Mouse (Mus musculus): Measurements from ENCODE around the gene Tsr1.

Gene Tsr1

DNA sequence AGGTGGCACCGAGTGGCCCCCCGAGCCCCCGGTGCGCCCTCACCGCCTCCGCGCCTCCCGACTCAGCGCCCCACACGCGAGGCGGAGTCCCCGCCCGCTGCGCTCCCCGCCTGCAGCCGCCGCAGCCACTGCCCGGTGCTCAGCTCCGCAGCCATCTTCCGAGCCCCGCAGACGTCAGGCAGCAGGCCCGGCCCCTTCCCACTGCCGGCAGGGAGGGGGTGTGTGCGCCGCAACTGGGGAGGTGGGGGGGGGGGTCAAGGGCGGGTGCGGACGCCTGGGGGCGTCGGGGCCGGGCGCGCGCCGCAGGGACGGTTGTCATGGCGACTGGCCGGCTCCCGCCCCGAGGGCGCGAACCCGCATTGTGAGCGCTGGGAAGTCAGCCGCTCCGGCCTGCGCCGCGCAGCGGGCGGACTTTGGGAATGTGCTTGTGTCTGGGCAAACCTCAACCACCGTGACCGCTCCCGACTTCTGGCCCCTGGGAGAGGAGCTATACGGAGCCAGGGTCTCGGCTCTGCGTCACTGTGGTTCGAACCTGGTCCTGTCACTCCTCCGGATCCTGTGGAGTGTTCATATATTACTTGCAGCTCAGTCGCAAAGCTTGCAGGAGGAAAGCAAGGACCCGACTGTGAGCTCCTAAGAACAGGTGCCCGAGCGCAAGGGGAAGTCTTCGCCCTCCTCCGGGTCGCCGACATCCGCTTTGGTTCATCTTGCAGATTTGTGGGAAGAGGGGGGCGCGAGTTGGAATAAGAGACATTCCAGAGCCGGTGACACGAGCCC lies 782 bp upstream of the Tsr1 start, which contains the start of gene Sgsm2:
Gene Sgsm2, minus strand, starts transcription at position 160 of the 777 bp plus-strand sequence.
- peak; percentile 35 to 41 for DNase-seq (ENCODE audit: low spot score in 2 of 2)

DNA sequence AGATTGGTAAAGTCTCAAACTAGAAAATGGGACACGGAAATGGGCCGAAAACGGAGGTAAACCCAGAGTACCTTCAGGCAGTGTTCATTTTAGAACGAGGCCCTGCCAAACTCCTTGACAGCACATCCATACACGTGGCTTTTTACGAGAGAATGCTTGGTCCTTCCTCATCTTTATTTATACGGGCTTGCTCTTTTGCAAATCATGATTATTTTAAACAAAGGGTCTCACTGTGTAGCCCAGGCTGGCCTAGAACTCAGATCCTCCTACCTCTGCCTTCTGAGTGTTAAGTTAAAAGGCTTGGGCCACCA lies 601 bp downstream of the Tsr1 start:
- no peak for DNase-seq (ENCODE audit: low spot score in 2 of 2)

DNA sequence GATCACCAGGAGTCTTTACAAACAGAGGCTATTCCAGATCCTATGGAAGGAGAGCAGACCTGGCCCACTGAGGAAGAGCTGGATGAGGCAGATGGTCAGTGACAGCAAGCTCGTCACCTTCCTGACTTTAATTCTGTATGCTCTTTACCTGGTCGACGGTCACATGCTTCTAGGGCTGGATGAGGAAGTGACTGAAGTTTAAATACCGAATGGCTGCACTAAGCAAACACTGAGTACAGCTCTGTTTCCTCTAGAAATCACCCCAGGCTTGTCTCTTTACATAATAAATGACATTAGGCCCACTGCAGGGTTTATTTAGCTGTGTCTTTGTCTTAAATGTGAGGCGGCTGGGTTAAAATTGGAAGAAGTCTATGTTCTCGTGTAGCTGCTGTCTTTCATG lies 3.7 kb downstream of the Tsr1 start:
- DNase-seq (ENCODE audit: low spot score in 2 of 2) = no peak

DNA sequence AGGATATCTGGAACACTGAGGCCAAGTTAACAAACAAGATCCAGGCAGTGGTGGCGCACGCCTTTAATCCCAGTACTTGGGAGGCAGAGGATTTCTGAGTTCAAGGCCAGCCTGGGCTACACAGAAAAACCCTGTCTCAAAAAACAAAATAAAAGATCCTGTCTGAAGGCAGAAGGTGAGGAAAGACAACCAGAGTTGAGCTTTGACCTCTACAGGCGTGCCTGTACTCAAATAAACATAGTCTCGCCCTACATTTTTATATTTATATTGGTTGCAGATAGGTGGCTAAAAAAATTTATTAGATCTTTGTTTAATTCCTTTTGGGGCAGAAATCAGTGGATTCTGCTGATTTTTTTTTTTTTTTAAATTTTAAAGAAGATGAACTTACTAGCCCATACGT lies 4.5 kb downstream of the Tsr1 start:
- no peak for DNase-seq (ENCODE audit: low spot score in 2 of 2)

DNA sequence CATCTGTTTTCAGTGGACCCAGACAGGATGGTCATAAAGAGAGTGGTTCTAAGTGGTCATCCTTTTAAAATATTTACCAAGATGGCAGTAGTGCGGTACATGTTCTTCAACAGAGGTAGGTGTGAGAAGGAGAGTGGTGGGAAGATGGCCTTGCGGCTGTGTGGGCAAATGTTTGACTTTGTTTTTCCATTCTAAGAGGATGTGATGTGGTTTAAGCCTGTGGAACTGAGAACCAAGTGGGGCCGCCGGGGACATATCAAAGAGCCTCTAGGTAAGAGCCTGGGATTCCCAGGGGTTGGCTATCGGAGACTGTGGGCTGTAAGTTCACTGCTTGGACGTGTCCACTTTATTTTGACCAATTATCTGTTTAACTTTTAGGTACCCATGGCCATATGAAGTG lies 10.0 kb downstream of the Tsr1 start:
- no peak for DNase-seq (ENCODE audit: low spot score in 2 of 2)

DNA sequence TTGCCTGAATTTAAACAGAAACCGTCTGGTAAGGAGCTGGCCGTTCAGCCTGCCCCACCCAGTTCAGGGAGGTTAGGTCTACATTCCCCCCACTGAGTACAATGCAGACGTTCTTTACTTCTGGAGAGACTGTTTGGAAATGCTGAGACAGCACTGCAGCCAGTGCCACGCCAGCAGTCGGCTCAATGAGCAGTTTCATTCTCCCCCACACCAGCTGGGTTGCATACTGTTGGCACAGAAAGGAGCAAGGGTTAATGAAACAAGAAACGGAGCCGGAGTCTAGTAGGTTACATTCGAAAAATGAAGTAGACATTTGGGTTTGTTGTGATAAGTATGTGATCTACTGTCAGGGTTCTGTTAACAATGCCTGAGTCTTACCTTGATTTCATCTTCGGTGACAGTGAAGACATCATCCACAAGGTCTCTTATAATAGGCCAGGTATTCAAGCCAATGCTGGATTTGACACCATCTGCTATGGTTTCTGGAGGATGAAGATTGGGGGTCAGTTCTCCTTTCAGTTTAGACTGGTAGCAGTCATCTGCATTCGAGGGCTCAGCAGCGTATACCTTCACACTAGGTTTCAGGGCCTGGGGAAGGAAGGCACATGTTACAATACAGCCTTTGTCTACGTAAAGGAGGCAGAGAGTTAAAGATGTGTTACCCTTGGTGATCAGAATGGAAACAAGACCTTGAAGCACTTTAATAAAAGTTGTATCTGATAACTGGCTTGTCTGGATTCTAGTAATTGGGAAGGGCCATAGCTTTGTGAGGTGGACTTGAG lies 10.9 kb downstream of the Tsr1 start:
- no peak for DNase-seq (ENCODE audit: low spot score in 2 of 2)

DNA sequence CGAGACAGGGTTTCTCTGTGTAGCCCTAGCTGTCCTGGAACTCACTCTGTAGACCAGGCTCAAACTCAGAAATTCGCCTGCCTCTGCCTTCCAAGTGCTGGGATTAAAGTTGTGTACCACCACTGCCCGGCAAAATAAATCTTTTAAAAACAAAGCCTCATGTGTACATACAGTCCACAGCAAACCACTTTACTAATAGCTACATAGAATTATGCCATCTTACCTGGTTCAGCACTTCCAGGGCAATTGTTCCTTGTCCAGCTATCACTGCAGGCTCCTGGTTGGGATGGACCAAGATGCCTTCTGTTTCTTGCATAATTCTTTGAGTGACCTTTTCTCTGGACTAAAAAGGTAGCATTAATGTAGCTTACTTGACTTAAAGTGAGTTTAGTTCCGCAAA lies 12.1 kb downstream of the Tsr1 start:
- no peak for DNase-seq (ENCODE audit: low spot score in 2 of 2)

DNA sequence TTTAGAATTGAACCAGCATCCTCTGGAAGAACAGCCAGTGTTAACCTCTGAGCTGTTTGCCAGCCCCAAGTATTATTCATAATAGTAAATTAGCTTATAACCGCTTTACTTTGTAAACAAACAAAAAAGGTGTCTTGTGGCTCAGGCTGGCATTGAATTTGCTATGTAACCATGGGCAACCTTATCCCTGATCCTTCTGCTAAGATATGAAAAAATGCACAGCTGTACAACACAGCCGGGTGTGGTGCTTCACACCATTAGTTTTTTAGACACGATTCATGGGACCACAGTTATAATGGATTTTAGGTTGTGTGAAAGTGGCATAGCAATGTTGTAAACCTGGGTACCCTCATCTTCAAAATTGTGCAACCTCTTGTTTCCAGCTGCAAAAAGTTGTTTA lies 14.6 kb downstream of the Tsr1 start:
- DNase-seq (ENCODE audit: low spot score in 2 of 2) = no peak

DNA sequence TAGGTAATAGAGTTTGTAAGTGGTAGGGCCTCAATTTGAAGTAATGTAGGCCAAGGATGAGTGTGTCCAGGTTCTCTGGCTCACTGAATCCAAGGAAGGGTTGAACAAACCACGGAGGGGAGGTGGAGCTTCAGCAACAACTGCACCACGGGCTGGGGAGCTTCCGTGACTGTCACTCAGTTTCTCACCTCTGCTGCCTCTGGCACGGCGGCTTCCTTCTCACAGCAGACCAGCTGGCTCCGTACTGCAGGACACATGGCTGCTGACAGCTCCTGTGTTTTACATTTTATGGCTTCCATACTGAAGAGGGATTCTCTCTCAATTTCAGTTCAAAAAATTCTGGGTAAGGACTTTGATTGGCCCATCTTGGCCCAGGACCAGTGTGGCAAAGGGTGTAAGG lies 21.4 kb downstream of the Tsr1 start:
- no peak for DNase-seq (ENCODE audit: low spot score in 2 of 2)

DNA sequence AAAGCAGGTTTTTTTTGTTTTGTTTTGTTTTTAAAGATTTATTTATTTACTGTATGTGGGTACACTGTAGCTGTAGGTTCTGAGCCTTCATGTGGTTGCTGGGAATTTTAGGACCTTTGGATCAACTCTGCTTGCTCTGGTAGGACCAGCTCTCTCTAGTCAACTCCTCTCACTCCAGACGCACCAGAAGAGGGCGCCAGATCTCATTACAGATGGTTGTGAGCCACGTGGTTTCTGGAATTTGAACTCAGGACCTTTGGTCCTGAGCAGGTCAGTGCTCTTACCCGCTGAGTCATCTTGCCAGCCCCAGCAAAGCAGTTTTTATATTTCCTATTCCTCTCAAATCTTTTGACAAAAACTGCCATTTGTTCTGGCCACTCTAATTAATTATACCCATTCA lies 26.3 kb downstream of the Tsr1 start:
- DNase-seq (ENCODE audit: low spot score in 2 of 2) = peak; percentile 12 to 35

DNA sequence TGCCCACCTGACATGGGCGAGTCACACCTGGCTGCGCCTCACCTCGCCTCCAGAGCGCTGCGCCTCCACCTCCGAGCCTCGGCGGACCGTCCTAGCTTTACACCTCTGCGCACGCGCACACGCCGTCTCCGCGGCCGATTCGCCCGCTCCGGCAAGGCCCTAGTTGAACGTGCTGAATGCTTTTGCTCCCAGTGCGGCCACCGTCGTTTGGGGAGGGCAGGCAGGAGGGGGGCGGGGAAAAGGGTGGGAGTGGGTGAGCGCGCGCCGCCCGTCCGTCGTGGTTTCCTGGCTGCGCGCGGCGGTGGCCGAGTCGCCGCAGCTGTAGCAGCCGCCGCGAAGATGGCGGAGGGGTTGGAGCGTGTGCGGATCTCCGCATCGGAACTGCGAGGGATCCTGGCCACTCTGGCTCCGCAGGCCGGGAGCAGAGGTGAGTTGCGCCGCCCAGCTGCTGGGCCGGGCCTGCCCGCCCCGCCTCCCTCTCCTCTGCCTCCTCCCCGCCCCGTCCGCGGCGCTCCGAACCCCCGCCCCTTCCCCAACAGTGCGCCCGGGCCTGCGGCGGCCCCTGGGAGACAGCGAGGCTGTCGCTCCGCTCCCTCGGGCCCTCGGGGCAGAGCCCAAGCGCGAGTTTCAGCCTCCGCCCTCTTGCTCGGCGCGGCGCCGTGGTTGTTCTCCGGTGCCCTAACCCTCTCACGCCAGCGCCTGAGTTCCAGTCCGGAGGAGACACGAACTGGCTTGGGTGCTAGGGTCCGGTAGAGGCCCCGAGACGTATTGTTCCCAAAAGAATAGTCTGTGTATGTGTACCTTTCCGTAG lies 27.9 kb downstream of the Tsr1 start, which contains the start of the genes Smg6 and Srr:
Gene Smg6, plus strand, starts transcription at position 247 of the 811 bp plus-strand sequence.
Gene Srr, minus strand, starts transcription at position 372 of the 811 bp plus-strand sequence.
- DNase-seq (ENCODE audit: low spot score in 2 of 2) = peak; percentile 89 to 92

DNA sequence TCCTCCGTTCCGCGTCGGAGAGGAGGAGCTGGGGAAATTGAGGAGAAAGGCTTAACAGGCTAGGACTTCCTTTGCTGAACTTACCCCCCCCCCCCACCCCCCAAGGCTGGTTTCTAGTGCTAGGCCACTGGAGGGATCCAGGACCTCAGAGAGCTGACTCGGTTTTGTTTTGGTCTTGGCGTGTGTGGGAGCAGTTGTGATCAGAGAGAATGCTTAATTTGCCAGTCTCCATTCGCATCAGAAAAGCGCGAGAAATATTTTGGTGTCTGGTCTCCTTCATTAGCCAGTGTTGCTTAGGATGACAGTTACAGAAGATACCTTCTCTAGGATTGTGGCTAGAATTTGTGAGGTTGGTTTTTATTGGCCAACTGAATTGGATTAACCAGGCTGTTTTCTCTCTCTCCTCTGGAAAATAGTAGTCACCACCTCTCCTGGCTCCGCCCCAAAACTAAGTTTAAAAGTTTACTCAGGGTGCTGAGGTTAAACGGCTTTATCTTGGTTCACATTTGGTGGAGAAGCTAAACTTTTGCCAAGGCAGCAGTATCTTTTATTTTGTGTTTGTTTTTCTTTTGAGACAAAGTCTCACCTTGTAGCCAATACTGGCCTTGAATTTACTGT lies 28.6 kb downstream of the Tsr1 start:
- DNase-seq (ENCODE audit: low spot score in 2 of 2) = peak; percentile 12 to 28

DNA sequence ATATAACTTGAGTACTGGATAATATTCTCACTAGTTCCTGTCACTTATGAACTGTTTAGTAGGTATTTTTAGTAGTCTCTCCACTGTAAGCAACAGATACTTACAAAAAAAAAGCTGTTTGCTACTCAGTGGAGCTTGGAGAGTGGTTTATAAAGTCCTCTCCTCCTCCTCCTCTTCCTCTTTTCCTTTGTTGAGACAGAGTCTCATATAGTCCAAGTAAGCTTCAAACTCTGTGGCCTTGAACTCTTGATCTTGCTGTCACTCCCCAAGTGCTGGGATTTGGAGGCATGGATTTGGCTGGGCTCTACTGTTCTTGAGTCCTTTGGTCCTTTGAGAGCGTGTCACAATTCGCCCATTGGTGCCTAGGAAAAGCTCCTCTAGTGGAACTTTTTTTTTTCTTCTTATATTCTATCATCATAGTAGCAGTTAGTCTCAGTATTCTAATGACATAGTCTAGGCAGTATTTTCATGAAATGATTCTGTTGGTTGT lies 29.4 kb downstream of the Tsr1 start:
- DNase-seq (ENCODE audit: low spot score in 2 of 2) = no peak

DNA sequence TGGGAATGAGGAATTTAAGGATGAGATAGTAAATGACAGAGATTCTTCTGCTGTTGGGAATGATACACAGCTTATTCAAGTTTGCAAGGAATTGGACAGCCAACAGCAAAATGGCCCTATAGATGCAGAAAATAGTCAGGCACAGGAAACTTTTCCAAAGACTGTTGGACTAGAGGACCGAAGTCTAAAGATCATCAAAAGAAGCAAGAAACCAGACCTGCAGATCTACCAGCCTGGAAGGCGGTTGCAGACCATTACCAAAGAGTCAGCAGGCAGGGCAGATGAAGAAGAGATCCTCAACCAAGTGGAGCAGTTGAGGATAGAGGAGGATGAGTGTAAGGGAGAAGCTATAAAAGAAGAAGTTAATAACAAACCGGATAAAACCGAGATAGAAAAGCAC lies 31.2 kb downstream of the Tsr1 start:
- DNase-seq (ENCODE audit: low spot score in 2 of 2) = no peak

DNA sequence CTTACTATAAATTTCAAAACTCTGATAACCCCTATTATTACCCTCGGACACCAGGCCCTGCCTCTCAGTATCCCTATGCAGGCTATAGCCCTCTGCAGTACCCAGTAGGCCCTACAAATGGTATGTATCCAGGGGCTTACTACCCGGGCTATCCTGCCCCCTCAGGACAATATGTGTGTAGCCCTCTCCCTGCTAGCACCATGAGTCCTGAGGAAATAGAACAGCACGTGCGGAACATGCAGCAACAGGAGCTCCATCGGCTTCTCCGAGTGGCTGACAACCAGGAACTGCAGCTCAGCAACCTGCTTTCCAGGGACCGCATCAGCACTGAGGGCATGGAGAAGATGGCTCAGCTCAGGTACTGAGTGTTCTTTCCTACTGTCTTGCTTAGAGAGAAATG lies 32.5 kb downstream of the Tsr1 start:
- no peak for DNase-seq (ENCODE audit: low spot score in 2 of 2)

DNA sequence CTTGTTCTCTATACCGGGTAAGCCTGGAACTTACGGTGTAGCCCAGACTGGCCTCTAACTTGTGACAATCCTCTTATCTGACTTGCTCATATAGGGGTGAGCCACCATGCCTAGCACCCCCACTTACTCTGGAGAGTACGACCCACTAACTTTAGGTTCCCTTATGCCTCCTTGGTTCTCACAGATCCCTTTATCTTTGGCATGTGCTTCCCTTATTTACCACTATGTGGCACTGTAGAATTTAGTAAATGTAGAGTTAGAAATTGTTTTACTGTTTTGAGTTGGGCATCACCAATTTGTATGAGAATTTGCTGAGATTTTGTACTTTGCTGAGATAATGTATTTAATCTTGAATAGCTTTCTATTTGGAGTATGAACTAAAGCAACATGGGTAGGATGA lies 48.5 kb downstream of the Tsr1 start:
- no peak for DNase-seq (ENCODE audit: low spot score in 2 of 2)

DNA sequence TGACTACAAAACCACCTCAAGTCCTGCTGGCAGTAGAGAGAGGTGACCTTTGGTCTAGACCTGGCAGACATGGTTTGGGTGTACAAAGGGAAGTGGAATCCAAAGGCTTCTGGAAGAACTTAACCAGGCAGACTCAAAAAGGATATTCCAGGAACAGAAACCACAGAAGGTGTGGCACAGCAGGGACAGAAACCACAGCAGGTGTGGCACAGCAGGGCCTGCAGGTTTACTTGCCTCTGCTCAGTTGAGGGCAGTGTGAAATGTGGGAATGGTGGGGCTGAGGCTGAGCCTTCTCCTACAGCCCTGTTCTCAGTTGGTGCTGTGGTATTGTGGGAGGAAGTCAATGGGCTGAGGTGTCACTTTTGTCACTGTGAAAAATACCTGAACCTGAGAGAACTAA lies 57.0 kb downstream of the Tsr1 start:
- no peak for DNase-seq (ENCODE audit: low spot score in 2 of 2)

DNA sequence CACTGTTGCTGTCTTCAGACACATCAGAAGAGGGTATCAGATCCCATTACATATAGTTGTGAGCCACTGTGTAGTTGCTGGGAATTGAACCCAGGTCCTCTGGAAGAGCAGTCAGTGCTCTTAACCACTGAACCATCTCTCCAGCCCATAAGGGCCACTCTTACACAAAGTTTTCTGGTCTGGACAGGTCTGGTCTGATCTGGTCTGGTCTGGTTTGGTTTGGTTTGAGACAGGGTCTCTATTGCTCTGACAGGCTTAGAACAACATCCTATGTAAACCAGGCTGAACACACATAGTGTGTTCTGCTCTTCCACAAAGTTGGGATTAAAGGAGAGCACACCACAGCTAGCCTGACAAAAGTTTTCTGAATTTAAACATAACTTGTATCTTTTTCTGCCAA lies 58.1 kb downstream of the Tsr1 start:
- no peak for DNase-seq (ENCODE audit: low spot score in 2 of 2)

DNA sequence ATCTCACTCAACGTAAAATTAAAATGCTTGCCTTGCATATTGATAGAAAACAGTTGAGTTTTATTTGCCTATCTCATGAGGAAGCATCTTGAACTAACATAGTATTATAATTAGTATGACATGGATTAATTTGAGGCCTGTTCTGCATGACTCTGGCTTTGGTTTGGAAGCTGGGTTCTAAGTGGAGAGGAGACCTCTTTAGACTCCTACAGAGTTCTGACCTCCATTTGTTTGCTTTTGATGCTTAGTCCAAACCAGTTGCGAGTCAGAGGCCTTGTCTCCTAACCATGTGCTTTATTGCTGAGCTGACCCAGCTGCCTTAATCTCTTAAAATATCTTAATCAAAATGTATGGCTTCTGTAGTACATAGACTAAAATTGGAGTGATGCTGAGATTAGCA lies 59.7 kb downstream of the Tsr1 start:
- DNase-seq (ENCODE audit: low spot score in 2 of 2) = no peak

All from spleen, postnatal 14 days (tissue).